Mouse (Mus musculus) heart, embryonic 16.5 days (tissue): ENCODE data around the gene Maco1. TPM values are rescaled to one million over a fixed set of nuclear protein-coding genes. Genes with fewer than 3 reads are reported as not detected.

Source experiments
- ATAC-seq: fragments of 200-750 bp; cut with Nextera tagmentation; replicated peaks from 2 replicates; pipeline ENCODE4 v1.8.0; 2017; ENCODE audit warnings: moderate number of reproducible peaks; ENCODE audit not compliant: insufficient read depth, low FRiP score; ENCODE audit errors: extremely low read depth
- H3K27ac ChIP-seq: fragments of 300-500 bp; sonication (generic); 2 replicates; pipeline ENCODE4 v1.5.1; 2014; ENCODE audit warnings: mild to moderate bottlenecking, low read length, control low read depth, moderate library complexity
- H3K27me3 ChIP-seq: fragments of 300-500 bp; sonication (generic); 2 replicates; pipeline ENCODE4 v1.6.1; 2014; ENCODE audit warnings: low read length, mixed read lengths; ENCODE audit not compliant: control insufficient read depth, insufficient read depth
- H3K36me3 ChIP-seq: fragments of 300-500 bp; sonication (generic); 2 replicates; pipeline ENCODE4 v1.6.1; 2014; ENCODE audit not compliant: control insufficient read depth, insufficient read depth
- H3K4me1 ChIP-seq: fragments of 300-500 bp; sonication (generic); 2 replicates; pipeline ENCODE4 v1.6.1; 2014; ENCODE audit warnings: low read length, mixed read lengths; ENCODE audit not compliant: control insufficient read depth, insufficient read depth
- H3K4me2 ChIP-seq: fragments of 300-500 bp; sonication (generic); 2 replicates; pipeline ENCODE4 v1.6.1; 2014; ENCODE audit warnings: low read depth, mild to moderate bottlenecking, control low read depth, low read length
- H3K4me3 ChIP-seq: fragments of 300-500 bp; sonication (generic); 2 replicates; pipeline ENCODE4 v1.5.1; 2014; ENCODE audit warnings: mild to moderate bottlenecking, control low read depth, low read length
- H3K9ac ChIP-seq: fragments of 300-500 bp; sonication (generic); 2 replicates; pipeline ENCODE4 v1.6.1; 2014; ENCODE audit warnings: low read length, control low read depth
- H3K9me3 ChIP-seq: fragments of 300-500 bp; sonication (generic); replicated peaks from 2 replicates; pipeline ENCODE4 v1.6.1; 2016; ENCODE audit warnings: low read length; ENCODE audit not compliant: control insufficient read depth
- WGBS: fragments of 180-500 bp; shearing (Covaris S2); extraction: QIAGEN DNeasy Blood & Tissue Kit; methylation state at CpG from one replicate; pipeline ENCODE4 v1.1.7; 2014; 5-methylcytosine and 5-hydroxymethylcytosine counted together
- polyA plus RNA-seq: library from polyadenylated mRNA; unstranded; fragments of >200 nt; fragmentation: Nextera tagmentation; extraction: Ambion mirVana; gene quantifications from 2 replicates; pipeline ENCODE4 v1.2.1, GENCODE M21; 2015

Maco1 gene
- polyA plus RNA-seq, 1 experiment from 2014 or later = 25.3 TPM

DNA sequence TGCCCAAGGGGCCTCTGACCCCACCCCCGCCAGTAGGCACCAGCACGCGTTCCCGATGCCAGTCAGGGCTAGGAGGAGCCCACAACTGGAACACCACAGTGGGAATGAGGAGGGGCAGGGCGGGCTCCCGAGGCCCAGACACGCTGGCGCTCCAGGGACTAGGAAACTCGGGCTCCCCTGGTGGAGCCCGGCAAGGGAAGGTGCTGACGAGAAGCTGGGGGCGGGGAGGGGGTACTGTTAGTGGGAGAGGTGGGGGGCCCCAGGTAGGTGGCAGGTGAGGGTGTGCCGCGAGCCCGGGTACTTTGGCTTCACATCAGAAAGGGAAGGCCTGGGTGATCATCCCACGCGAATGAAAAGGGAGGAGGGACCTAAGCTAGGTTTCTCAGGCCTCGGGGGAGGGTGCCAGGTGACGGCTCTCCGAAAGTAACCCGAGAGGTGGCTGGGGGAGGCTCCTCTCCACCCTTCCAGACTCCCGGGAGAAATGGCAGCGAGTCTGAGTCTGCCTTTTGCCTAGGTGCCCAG lies 86.2 kb downstream of the Maco1 start:
- WGBS = 2% methylated on average over 21 of the region's 23 CpGs
- Histone ChIP-seq H3K27me3 (no peaks in the 10 kb centered on the region), H3K27ac (peak overlapping the region; percentile 58), H3K4me1 (peaks cover 40% of the 10 kb centered on the region), H3K9ac (peak overlapping the region; percentile 91), H3K36me3 (no peaks in the 10 kb centered on the region), H3K4me2 (peak overlapping the region; percentile 90), H3K9me3 (no peaks in the 10 kb centered on the region), H3K4me3 (peak overlapping the region; percentile 84)
- no peak; the same call in 1 of the 2 replicates for ATAC-seq

DNA sequence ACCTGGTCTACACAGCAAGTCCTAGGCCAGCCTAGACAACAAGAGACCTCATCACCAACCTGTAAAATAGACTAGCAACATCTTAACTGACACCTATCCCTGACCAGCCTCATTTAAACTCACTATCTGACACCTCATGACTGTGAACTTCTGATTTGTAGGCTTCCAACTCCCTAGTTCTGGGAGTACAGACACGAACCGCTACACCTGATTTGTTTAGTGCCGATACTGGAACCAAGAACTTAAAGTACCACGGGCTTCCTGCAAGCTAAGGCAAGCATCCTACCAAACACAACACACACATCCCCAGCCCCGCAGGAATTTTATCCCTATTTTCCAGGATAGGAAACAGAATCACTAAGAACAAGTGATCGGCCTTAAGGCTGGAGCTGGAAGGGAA lies 86.9 kb downstream of the Maco1 start:
- 64% methylated on average over 6 of the region's 6 CpGs for WGBS
- Histone ChIP-seq H3K27ac (no peak overlapping the region), H3K9me3 (no peaks in the 10 kb centered on the region), H3K4me1 (peaks cover 46% of the 10 kb centered on the region), H3K4me3 (peak overlapping the region; percentile 84), H3K9ac (no peak overlapping the region), H3K4me2 (peak overlapping the region; percentile 90), H3K27me3 (no peaks in the 10 kb centered on the region), H3K36me3 (no peaks in the 10 kb centered on the region)
- no peak for ATAC-seq

DNA sequence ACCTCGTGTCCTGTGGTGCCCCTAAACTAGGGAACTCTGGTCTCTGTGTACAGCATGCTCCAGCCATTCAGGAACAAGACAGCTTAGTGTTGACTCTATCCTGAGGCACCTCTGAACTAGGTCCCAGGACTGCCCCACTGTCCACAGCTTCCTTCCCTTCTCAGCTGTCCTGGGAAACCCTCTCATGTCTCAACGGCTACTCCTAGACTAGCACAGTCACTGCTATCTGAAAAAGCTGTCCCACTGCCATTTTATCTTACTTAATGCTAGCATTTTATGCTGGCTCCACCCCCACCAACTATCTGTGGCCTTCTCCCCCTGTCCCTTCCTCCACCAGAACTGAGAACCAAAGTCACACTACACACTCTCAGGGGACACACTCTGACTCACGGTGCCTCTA lies 88.8 kb downstream of the Maco1 start:
- ATAC-seq = no peak
- H3K4me1 ChIP-seq = peaks cover 65% of the 10 kb centered on the region
- H3K4me3 ChIP-seq = no peak overlapping the region
- 24% methylated on average over 3 of the region's 3 CpGs for WGBS
- H3K9me3 ChIP-seq = no peaks in the 10 kb centered on the region
- H3K27me3 ChIP-seq = no peaks in the 10 kb centered on the region
- H3K9ac ChIP-seq = no peak overlapping the region
- no peak overlapping the region for H3K4me2 ChIP-seq
- no peak overlapping the region for H3K27ac ChIP-seq
- H3K36me3 ChIP-seq = no peaks in the 10 kb centered on the region

DNA sequence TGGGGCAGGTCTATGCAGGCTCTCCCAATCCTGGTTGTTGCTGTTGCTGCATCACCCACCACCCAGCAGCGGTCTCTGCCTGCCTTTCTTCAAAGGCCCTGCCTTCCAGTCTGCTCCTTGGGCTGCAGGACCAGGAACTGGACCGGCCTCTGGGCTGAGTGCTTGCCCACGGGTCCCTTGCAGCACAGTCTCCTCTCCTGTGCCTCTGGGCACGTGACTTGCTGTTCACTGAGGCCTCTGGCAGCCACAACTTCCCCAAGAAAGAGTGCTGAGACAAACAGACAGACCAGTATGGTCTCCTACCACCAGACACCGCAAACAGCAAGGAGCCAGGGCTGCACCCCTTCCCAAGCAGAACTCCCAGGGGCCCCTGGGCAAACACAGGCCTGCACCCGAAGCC lies 90.8 kb downstream of the Maco1 start:
- Histone ChIP-seq H3K27ac (peak overlapping the region; percentile 14; the same call in 1 of the 2 replicates), H3K4me1 (peaks cover 65% of the 10 kb centered on the region), H3K9ac (peak overlapping the region; percentile 28; the same call in 1 of the 2 replicates), H3K4me3 (no peak overlapping the region), H3K36me3 (no peaks in the 10 kb centered on the region), H3K4me2 (no peak overlapping the region), H3K9me3 (no peaks in the 10 kb centered on the region), H3K27me3 (no peaks in the 10 kb centered on the region)
- no peak for ATAC-seq
- 49% methylated on average over 6 of the region's 6 CpGs for WGBS

DNA sequence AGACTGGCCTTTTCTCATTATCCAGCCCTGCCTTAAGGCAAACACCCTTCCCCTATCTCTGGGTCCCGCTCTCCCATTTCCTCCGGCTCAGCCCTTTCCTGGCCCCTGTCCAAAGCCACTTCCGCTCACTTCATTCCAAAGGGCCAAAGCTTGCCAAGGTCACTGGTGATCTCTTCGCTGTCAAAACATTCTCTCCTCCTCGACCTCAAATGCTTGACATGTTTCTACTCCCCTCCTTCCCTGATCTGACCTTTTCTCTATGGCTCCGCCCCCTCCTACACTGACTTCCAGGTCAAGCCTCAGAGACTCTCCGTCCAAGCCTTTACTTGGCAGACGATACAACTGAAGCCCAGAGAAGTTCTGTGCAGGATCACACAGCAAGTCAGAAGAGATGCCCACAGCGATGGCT lies 92.3 kb downstream of the Maco1 start:
- peak overlapping the region; percentile 69 for H3K27ac ChIP-seq
- H3K4me2 ChIP-seq = peak overlapping the region; percentile 45; the same call in 1 of the 2 replicates
- H3K27me3 ChIP-seq = no peaks in the 10 kb centered on the region
- peak; percentile 57 for ATAC-seq
- H3K9ac ChIP-seq = peak overlapping the region; percentile 12; the same call in 1 of the 2 replicates
- H3K9me3 ChIP-seq = no peaks in the 10 kb centered on the region
- H3K4me3 ChIP-seq = no peak overlapping the region
- H3K36me3 ChIP-seq = no peaks in the 10 kb centered on the region
- WGBS = 11% methylated on average over 9 of the region's 9 CpGs
- peaks cover 64% of the 10 kb centered on the region for H3K4me1 ChIP-seq

DNA sequence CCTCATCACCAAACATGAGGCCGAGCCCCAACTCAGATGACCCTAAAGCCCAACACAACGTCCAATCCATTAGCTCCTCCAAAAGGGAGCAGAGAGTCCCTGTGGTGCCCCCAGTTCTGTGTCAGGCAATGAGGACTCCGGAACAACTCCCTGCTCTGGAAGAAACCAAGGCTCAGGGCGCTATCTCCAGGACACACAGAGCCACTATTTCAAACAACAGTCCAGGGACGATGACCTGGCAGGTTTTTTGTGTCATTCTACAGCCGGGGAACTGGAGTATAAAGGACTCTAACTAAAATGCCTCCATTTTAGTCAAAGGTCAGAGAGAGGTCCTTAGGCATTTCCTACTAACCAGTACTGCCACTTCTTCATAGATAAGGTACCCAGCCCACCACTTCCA lies 92.9 kb downstream of the Maco1 start:
- H3K36me3 ChIP-seq = no peaks in the 10 kb centered on the region
- H3K27ac ChIP-seq = peak overlapping the region; percentile 69
- H3K4me3 ChIP-seq = no peak overlapping the region
- no peak overlapping the region for H3K9ac ChIP-seq
- H3K4me2 ChIP-seq = peak overlapping the region; percentile 45; the same call in 1 of the 2 replicates
- peaks cover 60% of the 10 kb centered on the region for H3K4me1 ChIP-seq
- H3K9me3 ChIP-seq = no peaks in the 10 kb centered on the region
- WGBS = 63% methylated on average over 6 of the region's 6 CpGs
- H3K27me3 ChIP-seq = no peaks in the 10 kb centered on the region
- no peak for ATAC-seq

DNA sequence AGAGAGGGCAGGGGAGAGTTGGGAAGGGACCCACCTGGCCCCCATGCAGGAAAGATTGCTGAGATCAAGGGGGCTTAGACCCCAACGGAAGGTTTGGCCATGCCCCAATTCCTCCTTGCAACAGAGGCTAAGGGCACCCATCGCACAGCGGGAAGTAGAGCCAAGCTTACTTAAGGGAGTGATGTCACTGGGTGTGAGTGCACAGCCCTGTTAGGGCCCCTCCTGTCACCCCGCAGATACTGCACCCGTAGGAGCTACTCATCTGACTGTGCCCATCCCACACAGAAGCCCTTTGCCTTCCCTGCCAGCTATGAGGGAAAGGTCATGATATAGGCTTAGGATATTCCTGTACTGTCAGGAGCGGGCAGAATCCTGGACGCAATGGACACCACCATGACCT lies 93.6 kb downstream of the Maco1 start:
- 75% methylated on average over 7 of the region's 7 CpGs for WGBS
- H3K4me1 ChIP-seq = peaks cover 59% of the 10 kb centered on the region
- ATAC-seq = no peak
- no peaks in the 10 kb centered on the region for H3K9me3 ChIP-seq
- no peaks in the 10 kb centered on the region for H3K36me3 ChIP-seq
- H3K4me3 ChIP-seq = no peak overlapping the region
- H3K9ac ChIP-seq = no peak overlapping the region
- H3K27me3 ChIP-seq = no peaks in the 10 kb centered on the region
- H3K27ac ChIP-seq = no peak overlapping the region
- no peak overlapping the region for H3K4me2 ChIP-seq

DNA sequence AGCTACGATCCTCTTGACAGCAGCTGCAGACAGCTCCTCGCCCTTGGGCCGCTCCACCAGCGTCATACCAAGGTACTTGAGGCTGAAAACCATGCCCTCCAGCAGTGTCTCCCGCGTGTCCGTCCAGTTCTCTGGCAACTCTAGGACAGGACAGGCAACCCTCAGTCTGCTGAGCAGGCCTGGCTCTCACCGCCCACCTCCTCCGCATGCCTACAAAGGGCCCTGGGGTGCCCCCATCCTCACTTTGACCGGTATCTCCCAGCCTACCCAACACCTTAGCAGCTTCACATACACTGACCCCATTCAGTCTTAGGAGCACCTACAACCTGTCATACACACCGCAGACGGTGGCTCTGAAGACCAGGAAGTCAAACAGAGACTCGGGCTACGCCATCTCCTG lies 94.2 kb downstream of the Maco1 start:
- no peak overlapping the region for H3K4me2 ChIP-seq
- no peaks in the 10 kb centered on the region for H3K36me3 ChIP-seq
- H3K27ac ChIP-seq = no peak overlapping the region
- H3K4me1 ChIP-seq = peaks cover 53% of the 10 kb centered on the region
- no peaks in the 10 kb centered on the region for H3K9me3 ChIP-seq
- H3K4me3 ChIP-seq = no peak overlapping the region
- no peak for ATAC-seq
- no peak overlapping the region for H3K9ac ChIP-seq
- H3K27me3 ChIP-seq = no peaks in the 10 kb centered on the region
- WGBS = 90% methylated on average over 14 of the region's 14 CpGs

DNA sequence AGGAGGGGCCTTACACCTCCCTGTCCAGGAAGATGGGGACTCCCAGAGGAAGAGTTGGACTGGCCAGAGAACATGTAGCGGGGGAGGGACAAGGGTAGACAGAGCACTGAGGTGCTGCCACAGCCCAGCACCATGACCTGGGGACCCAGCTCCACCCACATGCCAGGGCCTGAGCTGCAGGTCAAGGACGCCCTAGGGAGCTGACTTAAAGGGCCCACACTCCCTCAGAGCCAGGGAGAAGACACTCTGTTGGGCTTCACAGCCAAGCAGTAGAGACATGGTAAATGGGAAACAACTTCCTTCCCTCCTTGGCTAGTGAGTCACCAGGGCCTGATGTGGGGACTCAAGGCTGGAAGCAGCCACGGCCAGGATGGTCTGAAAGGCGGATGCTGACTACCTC lies 94.8 kb downstream of the Maco1 start:
- ATAC-seq = no peak
- no peak overlapping the region for H3K4me2 ChIP-seq
- no peak overlapping the region for H3K4me3 ChIP-seq
- H3K27ac ChIP-seq = peak overlapping the region; percentile 14; the same call in 1 of the 2 replicates
- 68% methylated on average over 4 of the region's 4 CpGs for WGBS
- no peaks in the 10 kb centered on the region for H3K36me3 ChIP-seq
- H3K9ac ChIP-seq = no peak overlapping the region
- no peaks in the 10 kb centered on the region for H3K9me3 ChIP-seq
- peaks cover 51% of the 10 kb centered on the region for H3K4me1 ChIP-seq
- H3K27me3 ChIP-seq = no peaks in the 10 kb centered on the region
